ENCODE assay signal across 27 mouse cellular contexts in the genomic region with DNA sequence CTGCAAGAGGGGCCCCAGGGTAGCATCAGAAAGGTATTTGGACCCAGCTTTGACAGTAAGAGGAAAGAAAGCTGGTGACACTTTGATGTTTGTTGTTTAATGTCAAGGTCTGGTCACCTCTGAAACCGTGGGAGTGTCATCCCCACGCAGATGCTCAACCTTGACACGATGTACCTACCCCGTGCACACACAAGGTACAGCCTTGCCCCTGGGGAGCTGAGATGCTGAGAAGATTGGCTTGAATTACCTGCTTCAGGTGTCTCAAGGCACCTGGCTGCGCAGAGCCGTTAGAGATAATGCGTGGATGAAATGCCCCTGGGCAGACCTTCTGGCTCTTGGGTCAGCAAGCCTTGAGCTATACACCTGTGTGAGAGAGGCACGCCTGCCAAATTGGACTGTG.
"Had no signal": no experiment of that assay in that cellular context is flagged by ENCODE, and none has a peak within 500 bp of the region (broad histone marks: within the 10 kb centered on the region; RNA-seq: fewer than 3 reads in every experiment).

No protein-coding gene starts in this region.

- ATAC-seq: liver, embryonic 12.5 days; liver, postnatal 0 days; midbrain, embryonic 13.5 days; midbrain, embryonic 15.5 days; midbrain, embryonic 16.5 days had no signal

- H3K9me3 ChIP-seq: limb, embryonic 10.5 days; limb, embryonic 12.5 days; limb, embryonic 13.5 days; limb, embryonic 15.5 days; liver, embryonic 12.5 days; liver, embryonic 15.5 days; lung, embryonic 15.5 days; megakaryocyte, embryonic 14.5 days; midbrain, embryonic 10.5 days; midbrain, embryonic 12.5 days; midbrain, embryonic 13.5 days; midbrain, embryonic 15.5 days; neural tube, embryonic 12.5 days had no signal

- H3K4me2 ChIP-seq: limb, embryonic 12.5 days; limb, embryonic 13.5 days; limb, embryonic 15.5 days; liver, embryonic 11.5 days; liver, embryonic 12.5 days; liver, embryonic 15.5 days; lung, embryonic 14.5 days; lung, embryonic 15.5 days; midbrain, embryonic 11.5 days; midbrain, embryonic 12.5 days; midbrain, embryonic 13.5 days; midbrain, embryonic 15.5 days; neural tube, embryonic 12.5 days had no signal

- H3K27me3 ChIP-seq: limb, embryonic 12.5 days; limb, embryonic 13.5 days; limb, embryonic 15.5 days; liver, embryonic 12.5 days; liver, embryonic 15.5 days; lung, embryonic 15.5 days; megakaryocyte, embryonic 14.5 days; midbrain, embryonic 12.5 days; midbrain, embryonic 13.5 days; midbrain, embryonic 15.5 days; neural tube, embryonic 12.5 days had no signal

- H3K4me1 ChIP-seq: limb, embryonic 13.5 days; limb, embryonic 15.5 days; midbrain, embryonic 15.5 days; neural tube, embryonic 12.5 days had no signal

- H3K9ac ChIP-seq: limb, embryonic 12.5 days; limb, embryonic 13.5 days; limb, embryonic 15.5 days; liver, embryonic 12.5 days; liver, embryonic 14.5 days; liver, embryonic 15.5 days; liver, postnatal 0 days; lung, embryonic 14.5 days; lung, embryonic 15.5 days; midbrain, embryonic 12.5 days; midbrain, embryonic 13.5 days; midbrain, embryonic 15.5 days; neural tube, embryonic 12.5 days had no signal

- H3K36me3 ChIP-seq: liver, embryonic 12.5 days; midbrain, embryonic 15.5 days had no signal

- DNase-seq: left cerebral cortex, postnatal 4 days; liver, postnatal 0 days; lung, adult 2 months; lung, embryonic 14.5 days; lung, postnatal 10 days; lung, postnatal 14 days; lung, postnatal 4 days; midbrain, embryonic 14.5 days had no signal

- H3K27ac ChIP-seq: limb, embryonic 10.5 days; limb, embryonic 12.5 days; limb, embryonic 13.5 days; limb, embryonic 15.5 days; liver, embryonic 12.5 days; liver, embryonic 14.5 days; liver, embryonic 15.5 days; lung, embryonic 15.5 days; macrophage; midbrain, embryonic 10.5 days; midbrain, embryonic 13.5 days; midbrain, embryonic 15.5 days; neural tube, embryonic 12.5 days had no signal

- H3K4me3 ChIP-seq: limb, embryonic 10.5 days; limb, embryonic 12.5 days; limb, embryonic 13.5 days; limb, embryonic 15.5 days; liver, embryonic 12.5 days; liver, embryonic 15.5 days; lung, embryonic 15.5 days; megakaryocyte, embryonic 14.5 days; midbrain, embryonic 10.5 days; midbrain, embryonic 12.5 days; midbrain, embryonic 13.5 days; midbrain, embryonic 15.5 days; myocyte; neural tube, embryonic 12.5 days had no signal
